Mouse (Mus musculus): ENCODE measurements around the gene Ppm1b.

Ppm1b gene

GRCm38 (mm10) chr17:84957487-84958259, 1.1 kb downstream of the Ppm1b start:
- peak; percentile 100 for DNase-seq (ENCODE audit: low spot score in 2 of 2)

- DNase-seq (ENCODE audit: low spot score in 2 of 2), result no peak
Observed at GRCm38 (mm10) chr17:84958411-84958911, 1.9 kb downstream of the Ppm1b start.

GRCm38 (mm10) chr17:84958986-84959664, 2.6 kb downstream of the Ppm1b start:
- DNase-seq (ENCODE audit: low spot score in 2 of 2), result no peak

DNA sequence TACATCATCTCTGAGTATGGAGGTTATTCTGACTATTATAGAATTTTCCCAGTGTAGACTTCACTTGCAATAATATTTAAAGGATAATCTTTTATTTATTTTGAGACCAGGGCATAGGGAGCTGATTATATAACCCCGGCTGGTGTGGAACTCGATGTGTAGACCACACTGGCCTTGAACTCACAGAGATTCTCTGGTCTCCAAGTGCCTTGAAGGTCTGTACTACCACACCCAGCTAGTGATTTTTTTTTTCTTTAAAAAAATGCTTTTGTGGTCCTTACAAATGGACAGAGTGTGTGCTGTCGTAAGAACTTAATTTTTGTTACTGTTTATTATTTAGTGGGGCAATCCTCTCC, 3.1 kb downstream of the Ppm1b start:
- DNase-seq (ENCODE audit: low spot score in 2 of 2), result no peak

GRCm38 (mm10) chr17:84960136-84960535, 3.6 kb downstream of the Ppm1b start:
- DNase-seq (ENCODE audit: low spot score in 2 of 2), result no peak

DNA sequence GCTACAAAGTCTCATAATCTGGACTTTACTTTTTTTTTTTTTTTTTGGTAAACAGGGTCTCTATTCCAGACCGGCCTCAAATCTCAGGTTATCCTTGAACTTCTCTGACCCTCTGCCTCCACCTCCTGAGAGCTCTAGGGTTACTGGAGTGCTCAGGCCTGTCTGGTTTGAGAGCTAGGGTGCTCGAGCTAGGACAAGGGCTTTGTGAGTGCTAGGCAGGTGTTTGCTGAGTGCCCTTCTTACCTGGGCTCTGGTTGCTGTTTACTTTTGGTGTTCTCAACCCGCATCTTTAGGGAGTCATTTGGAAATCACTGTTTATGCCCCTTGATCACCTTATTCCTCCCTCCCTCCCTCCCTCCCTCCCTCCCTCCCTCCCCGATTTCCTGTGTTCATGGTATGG, 5.5 kb downstream of the Ppm1b start:
- no peak for DNase-seq (ENCODE audit: low spot score in 2 of 2)

DNA sequence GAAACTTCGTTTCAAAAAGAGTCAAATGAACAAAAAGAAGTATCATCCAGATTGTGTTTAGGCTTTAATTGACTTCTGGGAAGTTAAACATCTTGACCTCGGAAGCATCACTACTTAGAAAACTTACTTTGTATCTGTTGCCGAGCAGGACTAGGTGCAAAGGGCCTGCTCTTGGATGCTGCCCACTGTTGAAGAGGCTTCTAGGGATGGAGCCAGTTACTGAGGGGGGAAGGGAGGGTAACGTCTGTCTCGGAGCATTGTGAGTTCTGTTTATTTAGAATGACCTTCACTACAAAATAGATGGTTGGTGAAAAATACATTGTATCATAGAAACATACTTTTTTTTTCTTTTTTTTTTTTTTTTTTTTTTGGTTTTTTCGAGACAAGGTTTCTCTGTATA, 7.1 kb downstream of the Ppm1b start:
- no peak for DNase-seq (ENCODE audit: low spot score in 2 of 2)

DNA sequence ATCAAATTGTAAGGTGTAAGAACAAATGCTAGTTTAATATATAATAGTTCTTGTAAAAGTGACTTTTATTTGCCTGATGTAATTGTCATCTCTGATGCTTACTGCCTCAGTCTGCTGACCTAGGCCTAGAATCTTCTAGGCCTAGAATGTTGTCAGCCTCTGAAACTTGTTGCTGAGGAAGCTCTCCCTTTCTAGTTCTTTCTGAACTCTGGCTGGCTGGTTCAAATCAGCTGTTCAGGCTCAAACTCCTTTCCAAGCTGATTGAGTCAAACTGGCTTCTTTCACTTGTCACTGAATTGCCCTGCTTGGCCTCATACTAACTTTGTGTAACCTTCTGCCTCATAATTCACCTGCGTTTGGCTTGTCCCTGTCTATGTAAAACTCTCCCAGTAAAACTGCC, 9.7 kb downstream of the Ppm1b start:
- no peak for DNase-seq (ENCODE audit: low spot score in 2 of 2)

- DNase-seq (ENCODE audit: low spot score in 2 of 2), result no peak
Observed at GRCm38 (mm10) chr17:84967045-84967444, 10.5 kb downstream of the Ppm1b start.

- no peak for DNase-seq (ENCODE audit: low spot score in 2 of 2)
Observed at GRCm38 (mm10) chr17:84969916-84970315, 13.4 kb downstream of the Ppm1b start.

- no peak for DNase-seq (ENCODE audit: low spot score in 2 of 2)
Observed at GRCm38 (mm10) chr17:84981721-84982120, 25.2 kb downstream of the Ppm1b start.

- DNase-seq (ENCODE audit: low spot score in 2 of 2), result no peak
Observed at GRCm38 (mm10) chr17:84982735-84983134, 26.2 kb downstream of the Ppm1b start.

- no peak for DNase-seq (ENCODE audit: low spot score in 2 of 2)
Observed at GRCm38 (mm10) chr17:84986368-84986767, 29.8 kb downstream of the Ppm1b start.

DNA sequence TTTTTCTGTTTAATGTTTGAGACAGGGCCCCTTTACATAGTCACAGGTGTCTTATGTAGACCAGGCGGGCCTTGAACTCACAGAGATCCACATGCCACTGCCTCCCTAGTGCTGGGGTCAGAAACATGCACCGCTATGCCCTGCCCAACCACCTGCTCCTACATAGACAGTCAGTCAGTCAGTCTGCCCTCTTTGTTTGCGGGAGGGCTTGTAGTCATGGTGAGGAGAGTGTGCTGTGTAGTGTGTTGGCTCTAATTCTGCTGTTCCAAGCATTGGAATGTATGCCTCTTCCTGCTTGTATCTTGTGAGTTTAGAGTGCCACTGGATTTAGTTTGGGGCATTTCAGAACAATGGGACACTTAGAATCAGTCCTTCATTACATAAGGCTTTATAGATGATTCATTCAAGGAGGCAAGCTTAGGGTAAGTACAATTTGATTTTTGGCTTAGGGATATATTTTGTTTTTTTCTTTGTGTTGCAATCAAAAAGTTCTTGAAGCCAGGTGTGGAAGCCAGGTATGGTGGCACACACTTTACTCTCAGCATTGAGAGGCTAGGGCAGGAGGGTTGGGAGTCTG, 31.4 kb downstream of the Ppm1b start:
- DNase-seq (ENCODE audit: low spot score in 2 of 2), result no peak

DNA sequence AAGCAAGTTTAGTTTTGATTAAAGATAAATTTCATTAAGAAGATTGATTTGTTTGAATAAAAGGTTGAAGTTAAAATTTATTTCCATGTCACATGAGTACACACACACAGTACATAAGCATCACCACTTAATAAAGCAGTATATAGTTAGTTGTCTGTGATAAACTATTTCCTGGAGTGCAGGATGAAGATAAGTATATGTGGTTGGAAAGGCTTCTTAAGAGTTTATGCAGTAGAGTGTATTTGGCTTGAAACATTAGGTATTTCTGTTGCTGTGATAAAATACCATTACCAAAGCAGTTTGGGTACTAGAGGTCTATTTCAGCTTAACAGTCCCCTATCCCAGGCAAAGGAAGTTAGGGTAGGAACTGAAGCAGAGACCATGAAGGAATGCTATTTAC, 32.0 kb downstream of the Ppm1b start:
- DNase-seq (ENCODE audit: low spot score in 2 of 2), result no peak

DNA sequence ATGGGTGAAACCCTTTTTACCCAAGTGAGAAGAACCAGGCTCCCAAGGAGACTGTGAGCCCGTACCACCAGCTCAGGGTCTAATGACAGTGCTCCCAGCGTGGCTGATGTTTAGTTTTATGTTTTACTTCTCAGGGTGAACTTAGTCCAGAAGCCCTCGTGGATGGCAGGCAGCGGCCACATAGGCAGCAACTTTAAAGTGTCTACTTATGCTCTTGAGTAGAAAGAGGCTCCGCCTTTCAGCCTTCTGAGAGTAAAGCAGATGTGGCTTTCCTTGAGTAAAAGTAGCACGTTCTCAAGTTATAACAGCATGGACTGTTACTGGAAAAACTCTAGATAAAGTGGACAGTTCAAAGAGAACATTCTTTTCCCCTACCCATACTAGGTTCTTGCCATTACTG, 39.3 kb downstream of the Ppm1b start:
- no peak for DNase-seq (ENCODE audit: low spot score in 2 of 2)

GRCm38 (mm10) chr17:84997639-84998038, 41.1 kb downstream of the Ppm1b start:
- no peak for DNase-seq (ENCODE audit: low spot score in 2 of 2)

- DNase-seq (ENCODE audit: low spot score in 2 of 2), result no peak
Observed at GRCm38 (mm10) chr17:84999636-85000035, 43.1 kb downstream of the Ppm1b start.

DNA sequence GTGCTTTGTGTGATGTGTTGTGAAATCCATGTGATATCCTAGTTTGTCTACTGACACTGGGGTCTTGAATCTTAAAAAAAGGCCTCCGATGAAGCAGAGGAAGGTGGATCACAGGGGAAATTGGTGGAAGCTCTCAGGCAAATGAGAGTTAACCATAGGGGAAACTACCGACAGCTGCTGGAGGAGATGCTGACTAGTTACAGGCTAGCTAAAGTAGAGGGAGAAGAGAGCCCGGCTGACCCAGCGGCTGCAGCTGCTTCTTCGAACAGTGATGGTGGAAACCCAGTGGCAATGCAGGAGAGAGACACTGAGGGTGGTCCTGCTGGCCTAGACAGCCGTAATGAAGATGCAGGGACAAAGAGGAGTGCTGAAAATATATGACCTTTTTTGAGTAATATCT, 56.9 kb downstream of the Ppm1b start:
- DNase-seq (ENCODE audit: low spot score in 2 of 2), result no peak

DNA sequence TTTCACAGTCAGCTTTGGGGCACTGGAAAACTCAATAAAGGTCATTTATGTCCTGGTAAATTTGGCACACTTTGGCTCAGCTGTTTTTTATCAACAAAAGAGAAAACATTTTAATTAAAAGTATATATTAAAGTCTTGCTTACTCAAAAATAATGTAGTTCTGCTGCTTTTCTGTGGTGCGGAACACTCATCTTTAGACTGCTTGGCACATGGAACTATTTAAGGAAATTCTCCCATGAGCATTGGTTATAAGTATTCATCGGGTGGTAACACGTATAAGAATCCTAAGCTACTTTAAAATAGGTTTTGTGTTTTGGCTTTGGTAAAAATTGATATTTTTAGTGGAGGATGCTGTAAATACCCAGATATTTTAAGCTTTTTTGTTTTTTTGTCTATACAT, 58.1 kb downstream of the Ppm1b start:
- DNase-seq (ENCODE audit: low spot score in 2 of 2), result no peak

DNA sequence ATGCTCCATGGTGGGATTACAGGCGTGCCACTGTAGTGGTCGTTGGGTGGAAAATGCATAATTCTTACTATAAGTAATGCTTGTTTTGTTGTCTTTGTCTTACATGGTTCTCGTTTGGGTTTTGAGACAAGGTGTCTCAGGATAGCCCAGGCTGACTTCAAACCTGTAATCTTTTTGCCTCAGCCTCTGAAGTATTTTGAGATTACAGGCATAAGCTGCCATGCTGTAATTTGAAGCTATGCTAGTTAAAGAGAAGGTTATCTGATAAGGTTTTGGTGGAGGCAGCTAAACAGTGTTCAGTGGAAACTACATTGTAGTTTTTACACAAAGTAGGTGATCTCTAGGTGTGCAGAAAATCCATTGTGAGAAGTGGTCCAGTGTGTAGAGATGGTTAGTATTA, 61.8 kb downstream of the Ppm1b start:
- DNase-seq (ENCODE audit: low spot score in 2 of 2), result no peak

- DNase-seq (ENCODE audit: low spot score in 2 of 2), result no peak
Observed at GRCm38 (mm10) chr17:85018794-85019193, 62.3 kb downstream of the Ppm1b start.

DNA sequence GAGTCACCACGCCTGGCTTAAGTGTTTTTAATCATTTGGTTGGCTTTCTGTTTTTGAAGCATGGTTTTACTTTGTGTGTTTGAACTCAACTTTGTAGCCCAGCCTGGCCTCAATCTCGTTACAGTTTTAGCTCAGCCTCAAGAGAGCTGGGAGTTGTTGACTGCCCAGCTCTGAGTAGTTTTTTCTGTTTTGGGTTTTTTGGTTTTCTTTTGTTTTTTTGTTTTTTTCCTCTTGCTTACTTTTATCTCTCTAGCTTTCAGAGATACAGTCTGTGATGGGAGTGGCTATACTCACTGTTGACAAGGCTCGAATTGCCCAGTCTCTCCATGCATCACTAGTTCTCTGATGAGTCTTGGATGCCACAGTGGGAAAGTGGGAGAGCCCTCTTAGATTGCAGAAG, 63.8 kb downstream of the Ppm1b start:
- no peak for DNase-seq (ENCODE audit: low spot score in 2 of 2)
